Mouse (Mus musculus): Measurements from ENCODE around the gene Nos1ap. TPM values are rescaled to one million over a fixed set of nuclear protein-coding genes. Genes with fewer than 3 reads are reported as not detected.

Nos1ap gene
- polyA plus RNA-seq, 1 experiment from 2014 or later, result 17.9 TPM

- Histone ChIP-seq H3K4me1 (replicated peaks) (no peaks in the 10 kb centered on the region; the same call in 1 of the 2 replicates), H3K4me3 (no peak overlapping the region), H3K27ac (no peak overlapping the region), H3K4me2 (no peak overlapping the region), H3K36me3 (no peaks in the 10 kb centered on the region), H3K9me3 (no peaks in the 10 kb centered on the region), H3K9ac (no peak overlapping the region), H3K27me3 (no peaks in the 10 kb centered on the region)
- 83% methylated on average over 6 of the region's 6 CpGs for WGBS
- 0 out of 2 replicates have a peak, but pooled peaks have one; percentile 40 for ATAC-seq (ENCODE audit: low FRiP score)
Observed at GRCm38 (mm10) chr1:170466099-170467009, 123.3 kb downstream of the Nos1ap start.

- WGBS, result 61% methylated on average over 1 of the region's 1 CpGs
- H3K4me3 ChIP-seq, result no peak overlapping the region
- H3K9ac ChIP-seq, result no peak overlapping the region
- no peak overlapping the region for H3K27ac ChIP-seq
- no peak overlapping the region for H3K4me2 ChIP-seq
- ATAC-seq (ENCODE audit: low FRiP score), result no peak
- no peaks in the 10 kb centered on the region for H3K36me3 ChIP-seq
- H3K9me3 ChIP-seq, result no peaks in the 10 kb centered on the region
- H3K4me1 ChIP-seq (replicated peaks), result peaks cover 13% of the 10 kb centered on the region
- H3K27me3 ChIP-seq, result no peaks in the 10 kb centered on the region
Observed at GRCm38 (mm10) chr1:170462140-170462539, 127.5 kb downstream of the Nos1ap start.

GRCm38 (mm10) chr1:170459896-170460602 lies 129.6 kb downstream of the Nos1ap start:
- Histone ChIP-seq H3K4me3 (no peak overlapping the region), H3K27me3 (no peaks in the 10 kb centered on the region), H3K36me3 (no peaks in the 10 kb centered on the region), H3K27ac (no peak overlapping the region), H3K4me2 (no peak overlapping the region), H3K4me1 (replicated peaks) (peaks cover 17% of the 10 kb centered on the region; the same call in 1 of the 2 replicates), H3K9ac (no peak overlapping the region), H3K9me3 (no peaks in the 10 kb centered on the region)
- ATAC-seq (ENCODE audit: low FRiP score), result peak; percentile 74
- 48% methylated on average over 5 of the region's 5 CpGs for WGBS

- Histone ChIP-seq H3K9ac (no peak overlapping the region), H3K27ac (no peak overlapping the region), H3K9me3 (peaks cover 6% of the 10 kb centered on the region; the same call in 1 of the 2 replicates), H3K4me2 (no peak overlapping the region), H3K4me3 (no peak overlapping the region), H3K36me3 (no peaks in the 10 kb centered on the region), H3K27me3 (no peaks in the 10 kb centered on the region), H3K4me1 (replicated peaks) (peaks cover 25% of the 10 kb centered on the region)
- ATAC-seq (ENCODE audit: low FRiP score), result no peak
- 49% methylated on average over 4 of the region's 4 CpGs for WGBS
Observed at GRCm38 (mm10) chr1:170457673-170458072, 132.0 kb downstream of the Nos1ap start.

GRCm38 (mm10) chr1:170455910-170456700 lies 133.6 kb downstream of the Nos1ap start:
- peak overlapping the region; percentile 10; the same call in 1 of the 2 replicates for H3K27ac ChIP-seq
- 71% methylated on average over 14 of the region's 14 CpGs for WGBS

GRCm38 (mm10) chr1:170455387-170455786 lies 134.3 kb downstream of the Nos1ap start:
- 98% methylated on average over 3 of the region's 3 CpGs for WGBS
- H3K27ac ChIP-seq, result peak overlapping the region; percentile 10; the same call in 1 of the 2 replicates
- no peak for ATAC-seq (ENCODE audit: low FRiP score)

More at GRCm38 (mm10) chr1:170455910-170456700, 133.6 kb downstream of the Nos1ap start:
- Histone ChIP-seq H3K4me1 (replicated peaks) (peaks cover 25% of the 10 kb centered on the region), H3K27me3 (no peaks in the 10 kb centered on the region), H3K4me3 (no peak overlapping the region), H3K9ac (no peak overlapping the region), H3K9me3 (peaks cover 6% of the 10 kb centered on the region; the same call in 1 of the 2 replicates), H3K4me2 (no peak overlapping the region), H3K36me3 (no peaks in the 10 kb centered on the region)
- ATAC-seq (ENCODE audit: low FRiP score), result peak; percentile 64

GRCm38 (mm10) chr1:170453455-170453854 lies 136.2 kb downstream of the Nos1ap start:
- Histone ChIP-seq H3K27ac (0 out of 2 replicates have a peak overlapping the region, but pooled peaks have one; percentile 18), H3K4me3 (no peak overlapping the region), H3K9ac (no peak overlapping the region), H3K4me2 (no peak overlapping the region), H3K36me3 (no peaks in the 10 kb centered on the region), H3K4me1 (replicated peaks) (peaks cover 21% of the 10 kb centered on the region), H3K27me3 (no peaks in the 10 kb centered on the region), H3K9me3 (peaks cover 6% of the 10 kb centered on the region; the same call in 1 of the 2 replicates)
- no peak for ATAC-seq (ENCODE audit: low FRiP score)
- 47% methylated on average over 3 of the region's 3 CpGs for WGBS

More at GRCm38 (mm10) chr1:170455387-170455786, 134.3 kb downstream of the Nos1ap start:
- no peak overlapping the region for H3K9ac ChIP-seq
- H3K27me3 ChIP-seq, result no peaks in the 10 kb centered on the region
- peaks cover 6% of the 10 kb centered on the region; the same call in 1 of the 2 replicates for H3K9me3 ChIP-seq
- H3K4me1 ChIP-seq (replicated peaks), result peaks cover 22% of the 10 kb centered on the region
- H3K4me3 ChIP-seq, result no peak overlapping the region
- H3K4me2 ChIP-seq, result no peak overlapping the region
- no peaks in the 10 kb centered on the region for H3K36me3 ChIP-seq

- Histone ChIP-seq H3K4me3 (no peak overlapping the region), H3K9me3 (no peaks in the 10 kb centered on the region), H3K27me3 (no peaks in the 10 kb centered on the region), H3K4me2 (no peak overlapping the region), H3K27ac (no peak overlapping the region), H3K36me3 (no peaks in the 10 kb centered on the region), H3K4me1 (replicated peaks) (peaks cover 17% of the 10 kb centered on the region), H3K9ac (no peak overlapping the region)
- WGBS, result 28% methylated on average over 2 of the region's 2 CpGs
- 0 out of 2 replicates have a peak, but pooled peaks have one; percentile 43 for ATAC-seq (ENCODE audit: low FRiP score)
Observed at GRCm38 (mm10) chr1:170448244-170448643, 141.4 kb downstream of the Nos1ap start.

GRCm38 (mm10) chr1:170445458-170445857 lies 144.2 kb downstream of the Nos1ap start:
- H3K4me2 ChIP-seq, result no peak overlapping the region
- peaks cover 13% of the 10 kb centered on the region for H3K4me1 ChIP-seq (replicated peaks)
- H3K9ac ChIP-seq, result no peak overlapping the region
- H3K27me3 ChIP-seq, result no peaks in the 10 kb centered on the region
- 76% methylated on average over 3 of the region's 3 CpGs for WGBS
- no peak overlapping the region for H3K4me3 ChIP-seq
- no peak for ATAC-seq (ENCODE audit: low FRiP score)
- no peaks in the 10 kb centered on the region for H3K9me3 ChIP-seq
- H3K27ac ChIP-seq, result no peak overlapping the region
- H3K36me3 ChIP-seq, result no peaks in the 10 kb centered on the region

GRCm38 (mm10) chr1:170440367-170440766 lies 149.3 kb downstream of the Nos1ap start:
- H3K27me3 ChIP-seq, result no peaks in the 10 kb centered on the region
- H3K27ac ChIP-seq, result no peak overlapping the region
- H3K4me3 ChIP-seq, result no peak overlapping the region
- WGBS, result 89% methylated on average over 10 of the region's 10 CpGs
- peaks cover 14% of the 10 kb centered on the region for H3K4me1 ChIP-seq (replicated peaks)
- no peak for ATAC-seq (ENCODE audit: low FRiP score)
- H3K36me3 ChIP-seq, result no peaks in the 10 kb centered on the region
- no peaks in the 10 kb centered on the region for H3K9me3 ChIP-seq
- no peak overlapping the region for H3K9ac ChIP-seq
- no peak overlapping the region for H3K4me2 ChIP-seq

GRCm38 (mm10) chr1:170438471-170439151 lies 151.1 kb downstream of the Nos1ap start:
- Histone ChIP-seq H3K9me3 (no peaks in the 10 kb centered on the region), H3K27ac (no peak overlapping the region), H3K4me1 (replicated peaks) (peaks cover 14% of the 10 kb centered on the region), H3K9ac (no peak overlapping the region), H3K36me3 (no peaks in the 10 kb centered on the region), H3K27me3 (0 out of 2 replicates have a peak, but pooled peaks cover 2% of the 10 kb centered on the region), H3K4me2 (no peak overlapping the region), H3K4me3 (no peak overlapping the region)
- peak; percentile 43; the same call in 1 of the 2 replicates for ATAC-seq (ENCODE audit: low FRiP score)
- WGBS, result 67% methylated on average over 7 of the region's 7 CpGs
